8 mouse cellular contexts compared by ENCODE assay signal in genomic region chr1:75140601-75141190, GRCm38 (mm10). TPM values are rescaled to one million over a fixed set of nuclear protein-coding genes. Genes with fewer than 3 reads are reported as not detected.
DNase-seq lines count a peak whose midpoint lies in the region; ATAC-seq and TF ChIP-seq lines count a peak whose summit lies in the region.

No protein-coding gene starts in this region.

- no peak for DNase-seq in heart, adult 8-10 months (ENCODE audit: low spot score)
- DNase-seq in hindbrain, postnatal 0 days (ENCODE audit: low spot score): no peak
- no peak for DNase-seq in embryo, embryonic 11 days
- DNase-seq in ovary, adult 18-20 months (ENCODE audit: low spot score): no peak

- no peaks in the 10 kb centered on the region for H3K27me3 ChIP-seq in heart, embryonic 11.5 days (ENCODE audit: control insufficient read depth, insufficient read depth, low read length)
- H3K27me3 ChIP-seq in hindbrain, postnatal 0 days (ENCODE audit: insufficient read depth, low read length): no peaks in the 10 kb centered on the region
- H3K27me3 ChIP-seq in liver, embryonic 15.5 days: no peaks in the 10 kb centered on the region

- ATAC-seq in heart, embryonic 11.5 days (replicated peaks; ENCODE audit: insufficient number of reproducible peaks, low FRiP score, low TSS enrichment): no peak
- ATAC-seq in hindbrain, postnatal 0 days: no peak
- no peak for ATAC-seq in liver, embryonic 15.5 days (ENCODE audit: insufficient read depth)
- ATAC-seq in monocyte, adult 5-6 weeks (replicated peaks; ENCODE audit: insufficient number of reproducible peaks, low FRiP score, low TSS enrichment, poor library complexity, severe bottlenecking): no peak

- no peak for TF ChIP-seq CTCF in bone marrow, adult 2 months (IDR thresholded peaks at IDR 0.05; ENCODE audit: control insufficient read depth, insufficient read depth, low read length)
- no peak for TF ChIP-seq CTCF in hindbrain, postnatal 0 days (IDR thresholded peaks at IDR 0.05; ENCODE audit: low read depth)

- peak overlapping the region; percentile 97; the same call in 1 of the 2 replicates for H3K27ac ChIP-seq in heart, embryonic 11.5 days (ENCODE audit: low read depth, low read length)
- H3K27ac ChIP-seq in bone marrow, adult 2 months (ENCODE audit: control insufficient read depth, insufficient read depth, low read depth, low read length, poor library complexity): peak overlapping the region; percentile 92
- H3K27ac ChIP-seq in hindbrain, postnatal 0 days: peak overlapping the region; percentile 98; the same call in 1 of the 2 replicates
- H3K27ac ChIP-seq in liver, embryonic 15.5 days (replicated peaks): peak overlapping the region; percentile 99

- H3K9ac ChIP-seq in heart, embryonic 11.5 days (ENCODE audit: low read depth, low read length): peak overlapping the region; percentile 96
- peak overlapping the region; percentile 96 for H3K9ac ChIP-seq in hindbrain, postnatal 0 days (replicated peaks; ENCODE audit: low read length)
- H3K9ac ChIP-seq in liver, embryonic 15.5 days: peak overlapping the region; percentile 99

- H3K4me3 ChIP-seq in heart, embryonic 11.5 days (ENCODE audit: low read depth, low read length): peak overlapping the region; percentile 89
- H3K4me3 ChIP-seq in bone marrow, adult 2 months (replicated peaks; ENCODE audit: control insufficient read depth, low read depth, low read length): peak overlapping the region; percentile 78
- peak overlapping the region; percentile 91 for H3K4me3 ChIP-seq in hindbrain, postnatal 0 days (ENCODE audit: low read length)
- H3K4me3 ChIP-seq in liver, embryonic 15.5 days (replicated peaks): peak overlapping the region; percentile 96

- H3K9me3 ChIP-seq in heart, embryonic 11.5 days (replicated peaks; ENCODE audit: control insufficient read depth, low read length): no peaks in the 10 kb centered on the region
- H3K9me3 ChIP-seq in hindbrain, postnatal 0 days (ENCODE audit: low read length): no peaks in the 10 kb centered on the region
- H3K9me3 ChIP-seq in liver, embryonic 15.5 days (replicated peaks): no peaks in the 10 kb centered on the region

- peaks cover 25% of the 10 kb centered on the region for H3K36me3 ChIP-seq in heart, embryonic 11.5 days (ENCODE audit: control insufficient read depth, insufficient read depth, low read length)
- peaks cover 39% of the 10 kb centered on the region for H3K36me3 ChIP-seq in hindbrain, postnatal 0 days (ENCODE audit: insufficient read depth, low read length)
- H3K36me3 ChIP-seq in liver, embryonic 15.5 days (replicated peaks): peaks cover 65% of the 10 kb centered on the region

- TF ChIP-seq POLR2A in bone marrow, adult 2 months (IDR thresholded peaks at IDR 0.05; ENCODE audit: borderline replicate concordance, control insufficient read depth, low read depth, low read length): no peak

- peaks cover 10% of the 10 kb centered on the region; the same call in 1 of the 2 replicates for H3K4me1 ChIP-seq in heart, embryonic 11.5 days (ENCODE audit: control insufficient read depth, insufficient read depth, low read length)
- peaks cover 2% of the 10 kb centered on the region; the same call in 1 of the 2 replicates for H3K4me1 ChIP-seq in bone marrow, adult 2 months (ENCODE audit: control insufficient read depth, insufficient read depth, low read length)
- peaks cover 13% of the 10 kb centered on the region for H3K4me1 ChIP-seq in hindbrain, postnatal 0 days (ENCODE audit: insufficient read depth, low read length)
- peaks cover 82% of the 10 kb centered on the region for H3K4me1 ChIP-seq in liver, embryonic 15.5 days (replicated peaks)

- WGBS in heart, embryonic 11.5 days (ENCODE audit: insufficient replicate concordance): 62% methylated on average over 4 of the region's 4 CpGs
- 35% methylated on average over 4 of the region's 4 CpGs for WGBS in bone marrow, adult 2 months
- 59% methylated on average over 4 of the region's 4 CpGs for WGBS in hindbrain, postnatal 0 days
- WGBS in liver, embryonic 15.5 days (ENCODE audit: insufficient replicate concordance): 38% methylated on average over 4 of the region's 4 CpGs

- peak overlapping the region; percentile 87 for H3K4me2 ChIP-seq in heart, embryonic 11.5 days
- peak overlapping the region; percentile 97 for H3K4me2 ChIP-seq in hindbrain, postnatal 0 days (ENCODE audit: low read depth, low read length)
- peak overlapping the region; percentile 83 for H3K4me2 ChIP-seq in liver, embryonic 15.5 days

RNA-seq across cellular contexts. Expression of gene Cnppd1, which starts 1.8 kb away (rescaled TPM):
- 31.6 and 31.8 TPM in 2 replicates for polyA plus RNA-seq in heart, embryonic 11.5 days (2014; fragmentation: Nextera tagmentation; extraction: Ambion mirVana)
- 10 to 100 TPM; 19.8 to 26.4 (median 21.0) TPM for total RNA-seq in heart, adult 8-10 months (2022)
- 55.3 and 100 TPM in 2 replicates for polyA plus RNA-seq in bone marrow, adult 2 months (2011; ENCODE audit: insufficient read depth, insufficient read length, low replicate concordance, missing spikeins)
- total RNA-seq in hindbrain, postnatal 0 days (2014; rRNA removed): 50.0 and 52.4 TPM in 2 replicates
- polyA plus RNA-seq in hindbrain, postnatal 0 days (2015; fragmentation: Nextera tagmentation; extraction: Ambion mirVana): 44.8 and 46.3 TPM in 2 replicates
- 48.8 and 54.7 TPM in 2 replicates for polyA plus RNA-seq in liver, embryonic 15.5 days (2015; fragmentation: Nextera tagmentation; extraction: Ambion mirVana)
- total RNA-seq in monocyte, adult 5-6 weeks (2017): 82.6 to 107 TPM (median 99.6 TPM) in 3 replicates

RNA-seq across cellular contexts. Expression of gene Retreg2, which starts 1.9 kb away (rescaled TPM):
- polyA plus RNA-seq in heart, embryonic 11.5 days (2014; fragmentation: Nextera tagmentation; extraction: Ambion mirVana): 31.9 and 37.7 TPM in 2 replicates
- 10 to 100 TPM; 15.8 to 24.8 (median 20.7) TPM for total RNA-seq in heart, adult 8-10 months (2022)
- 71.5 and 92.9 TPM in 2 replicates for polyA plus RNA-seq in bone marrow, adult 2 months (2011; ENCODE audit: insufficient read depth, insufficient read length, low replicate concordance, missing spikeins)
- 240 and 274 TPM in 2 replicates for total RNA-seq in hindbrain, postnatal 0 days (2014; rRNA removed)
- polyA plus RNA-seq in hindbrain, postnatal 0 days (2015; fragmentation: Nextera tagmentation; extraction: Ambion mirVana): 124 and 137 TPM in 2 replicates
- 55.8 and 59.7 TPM in 2 replicates for polyA plus RNA-seq in liver, embryonic 15.5 days (2015; fragmentation: Nextera tagmentation; extraction: Ambion mirVana)
- total RNA-seq in monocyte, adult 5-6 weeks (2017): 24.7 to 70.3 TPM (median 47.7 TPM) in 3 replicates

RNA-seq across cellular contexts. Expression of gene Slc23a3, which starts 7.0 kb away (rescaled TPM):
- 0.20 TPM in 1 of 2 replicates, not detected in the other for polyA plus RNA-seq in heart, embryonic 11.5 days (2014; fragmentation: Nextera tagmentation; extraction: Ambion mirVana)
- under 1 TPM; 0.53 to 0.71 (median 0.61) TPM for total RNA-seq in heart, adult 8-10 months (2022)
- 1.7 TPM in 1 of 2 replicates, not detected in the other for polyA plus RNA-seq in bone marrow, adult 2 months (2011; ENCODE audit: insufficient read depth, insufficient read length, low replicate concordance, missing spikeins)
- not detected in 2 replicates for total RNA-seq in hindbrain, postnatal 0 days (2014; rRNA removed)
- polyA plus RNA-seq in hindbrain, postnatal 0 days (2015; fragmentation: Nextera tagmentation; extraction: Ambion mirVana): not detected in 2 replicates
- 2.1 and 2.3 TPM in 2 replicates for polyA plus RNA-seq in liver, embryonic 15.5 days (2015; fragmentation: Nextera tagmentation; extraction: Ambion mirVana)
- not detected in 3 replicates for total RNA-seq in monocyte, adult 5-6 weeks (2017)

RNA-seq across cellular contexts. Expression of gene Nhej1, which starts 15.7 kb away (rescaled TPM):
- 7.6 and 8.5 TPM in 2 replicates for polyA plus RNA-seq in heart, embryonic 11.5 days (2014; fragmentation: Nextera tagmentation; extraction: Ambion mirVana)
- 1 to 10 TPM; 3.7 to 5.2 (median 4.6) TPM for total RNA-seq in heart, adult 8-10 months (2022)
- polyA plus RNA-seq in bone marrow, adult 2 months (2011; ENCODE audit: insufficient read depth, insufficient read length, low replicate concordance, missing spikeins): 5.6 and 11.6 TPM in 2 replicates
- 4.4 and 7.8 TPM in 2 replicates for total RNA-seq in hindbrain, postnatal 0 days (2014; rRNA removed)
- polyA plus RNA-seq in hindbrain, postnatal 0 days (2015; fragmentation: Nextera tagmentation; extraction: Ambion mirVana): 5.2 and 5.8 TPM in 2 replicates
- polyA plus RNA-seq in liver, embryonic 15.5 days (2015; fragmentation: Nextera tagmentation; extraction: Ambion mirVana): 5.8 and 6.2 TPM in 2 replicates
- total RNA-seq in monocyte, adult 5-6 weeks (2017): 4.9 to 13.4 TPM (median 7.4 TPM) in 3 replicates

RNA-seq across cellular contexts. Expression of gene Zfand2b, which starts 27.8 kb away (rescaled TPM):
- polyA plus RNA-seq in heart, embryonic 11.5 days (2014; fragmentation: Nextera tagmentation; extraction: Ambion mirVana): 31.9 and 33.8 TPM in 2 replicates
- 10 to 100 TPM; 14.6 to 16.9 (median 15.7) TPM for total RNA-seq in heart, adult 8-10 months (2022)
- polyA plus RNA-seq in bone marrow, adult 2 months (2011; ENCODE audit: insufficient read depth, insufficient read length, low replicate concordance, missing spikeins): 28.5 and 49.8 TPM in 2 replicates
- total RNA-seq in hindbrain, postnatal 0 days (2014; rRNA removed): 35.9 and 49.5 TPM in 2 replicates
- polyA plus RNA-seq in hindbrain, postnatal 0 days (2015; fragmentation: Nextera tagmentation; extraction: Ambion mirVana): 45.0 and 47.3 TPM in 2 replicates
- polyA plus RNA-seq in liver, embryonic 15.5 days (2015; fragmentation: Nextera tagmentation; extraction: Ambion mirVana): 43.4 and 44.5 TPM in 2 replicates
- total RNA-seq in monocyte, adult 5-6 weeks (2017): 40.9 to 48.3 TPM (median 44.9 TPM) in 3 replicates
